Mouse (Mus musculus) ovary, adult 10 weeks (tissue): ENCODE data around the gene Gng11. TPM values are rescaled to one million over a fixed set of nuclear protein-coding genes. Genes with fewer than 3 reads are reported as not detected.

Source experiments
- polyA plus RNA-seq: library from polyadenylated mRNA; stranded (reverse); fragments of 350-450 nt; fragmentation: Illumina TruSeq; extraction: RNeasy Lipid Tissue Mini Kit (QIAGEN cat#74804); gene quantifications from one replicate; pipeline ENCODE4 v1.2.3, GENCODE M21; 2014

The Gng11 gene
- polyA plus RNA-seq: 90.9 TPM

DNA sequence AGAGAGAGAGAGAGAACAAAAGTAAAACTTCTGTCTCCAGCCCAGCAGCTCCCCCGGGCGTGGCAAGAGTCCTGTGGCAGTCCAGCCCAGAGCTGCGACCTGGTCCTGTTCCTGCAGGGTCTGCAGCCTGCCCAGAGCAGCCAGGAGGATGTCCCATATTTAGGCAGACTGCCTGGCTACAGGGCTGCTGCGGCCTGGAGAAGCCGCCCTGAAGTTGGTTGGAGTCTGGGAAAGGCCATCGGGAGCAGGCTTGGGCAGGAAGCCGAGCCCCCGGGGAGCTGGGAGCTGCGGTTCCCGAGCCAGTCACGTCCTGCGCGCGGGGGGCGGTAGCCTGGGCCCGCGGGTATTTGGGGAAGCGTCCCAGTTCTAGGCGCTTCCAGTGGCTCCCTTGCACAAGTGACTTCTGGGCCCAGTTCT is at the start of gene Gng11:
Gene Gng11, plus strand, starts transcription at position 15 of the 417 bp plus-strand sequence.

DNA sequence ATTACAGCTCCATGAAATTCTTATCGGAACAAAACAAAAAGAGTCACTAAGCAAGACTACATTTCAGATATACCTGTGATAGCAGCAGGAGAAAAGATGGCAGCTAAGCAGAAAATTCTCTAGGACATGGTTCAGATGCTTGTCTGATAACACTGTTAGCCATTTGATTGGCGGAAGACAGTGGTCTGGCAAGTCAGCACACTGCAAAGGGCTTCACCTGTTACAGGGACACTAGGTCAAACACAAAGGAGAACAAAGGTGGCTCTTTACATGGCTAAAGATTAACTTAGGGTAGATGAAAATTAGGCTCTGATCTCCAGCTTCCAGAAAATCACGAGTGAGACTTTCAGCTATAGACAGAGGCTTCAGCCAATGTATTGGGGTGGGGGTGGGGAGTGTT is 15.0 kb upstream of the Gng11 start, which contains the start of gene Tfpi2:
Gene Tfpi2, minus strand, starts transcription at position 170 of the 400 bp plus-strand sequence.

GRCm38 (mm10) chr6:3993492-3993891 is 10.2 kb upstream of the Gng11 start, which contains the start of gene Gngt1:
TSS of gene Gngt1 (plus strand) at chr6:3993792.

Other genes with a start within 250 kb of the Gng11 start
- not detected for gene Calcr, start 239.2 kb upstream of the Gng11 start, polyA plus RNA-seq
- gene Tfpi2, start 15.0 kb upstream of the Gng11 start, polyA plus RNA-seq: 9.4 TPM
- gene Gngt1, start 10.1 kb upstream of the Gng11 start, polyA plus RNA-seq: not detected
- gene Bet1, start 83.1 kb downstream of the Gng11 start, polyA plus RNA-seq: 210 TPM